Mouse (Mus musculus) 3134 (cell line): ENCODE data around the gene Tcta.
A peak's percentile ranks its signal among the peaks of the same experiment; 100 is the strongest.
"Not testable (repeated sequence)": the region's sequence is repeated elsewhere in the genome, so short reads cannot be mapped to it uniquely, and the experiment has no call there.

ENCODE experiments used
- DNase-seq: peaks from one replicate; pipeline ENCODE4 v3.0.0-alpha.2; 2011; ENCODE audit warnings: low spot score; ENCODE audit not compliant: insufficient read length; ENCODE audit errors: extremely low read depth

The Tcta gene

GRCm38 (mm10) chr9:108318462-108318861 lies 12.5 kb upstream of the Tcta start:
- DNase-seq = no peak

GRCm38 (mm10) chr9:108317572-108317971 lies 11.6 kb upstream of the Tcta start:
- no peak for DNase-seq

GRCm38 (mm10) chr9:108308141-108308540 lies 2.2 kb upstream of the Tcta start:
- DNase-seq = no peak

GRCm38 (mm10) chr9:108307021-108307807 lies 1.3 kb upstream of the Tcta start:
- DNase-seq = no peak

- peak; percentile 79 for DNase-seq
Measured at GRCm38 (mm10) chr9:108306571-108306980, 616 bp upstream of the Tcta start.

GRCm38 (mm10) chr9:108305170-108305569 lies 790 bp downstream of the Tcta start:
- no peak for DNase-seq

- DNase-seq = no peak
Measured at GRCm38 (mm10) chr9:108304716-108305115, 1.2 kb downstream of the Tcta start.

GRCm38 (mm10) chr9:108301853-108302252 lies 4.1 kb downstream of the Tcta start:
- no peak for DNase-seq

GRCm38 (mm10) chr9:108296453-108297355 lies 9.3 kb downstream of the Tcta start, which contains the start of gene Amt:
TSS of gene Amt (plus strand) at chr9:108296853.
- no peak for DNase-seq

- no peak for DNase-seq
Measured at GRCm38 (mm10) chr9:108290773-108291172, 15.2 kb downstream of the Tcta start.

GRCm38 (mm10) chr9:108290016-108290750 lies 15.8 kb downstream of the Tcta start, which contains the start of gene Nicn1:
TSS of gene Nicn1 (plus strand) at chr9:108290429.
- DNase-seq = peak; percentile 86

- DNase-seq = no peak
Measured at GRCm38 (mm10) chr9:108289347-108289746, 16.6 kb downstream of the Tcta start.

GRCm38 (mm10) chr9:108287526-108288238 lies 18.3 kb downstream of the Tcta start:
- not testable (repeated sequence) for DNase-seq

GRCm38 (mm10) chr9:108284410-108284809 lies 21.6 kb downstream of the Tcta start:
- DNase-seq = peak; percentile 29

GRCm38 (mm10) chr9:108280071-108280828 lies 25.7 kb downstream of the Tcta start:
- DNase-seq = peak; percentile 61

GRCm38 (mm10) chr9:108278697-108279450 lies 27.1 kb downstream of the Tcta start:
- no peak for DNase-seq

GRCm38 (mm10) chr9:108275331-108275659 lies 30.7 kb downstream of the Tcta start:
- peak; percentile 33 for DNase-seq

- no peak for DNase-seq
Measured at GRCm38 (mm10) chr9:108274476-108275330, 31.3 kb downstream of the Tcta start.
